Mouse (Mus musculus): ENCODE data around the gene Grpel1.

The Grpel1 gene

DNA sequence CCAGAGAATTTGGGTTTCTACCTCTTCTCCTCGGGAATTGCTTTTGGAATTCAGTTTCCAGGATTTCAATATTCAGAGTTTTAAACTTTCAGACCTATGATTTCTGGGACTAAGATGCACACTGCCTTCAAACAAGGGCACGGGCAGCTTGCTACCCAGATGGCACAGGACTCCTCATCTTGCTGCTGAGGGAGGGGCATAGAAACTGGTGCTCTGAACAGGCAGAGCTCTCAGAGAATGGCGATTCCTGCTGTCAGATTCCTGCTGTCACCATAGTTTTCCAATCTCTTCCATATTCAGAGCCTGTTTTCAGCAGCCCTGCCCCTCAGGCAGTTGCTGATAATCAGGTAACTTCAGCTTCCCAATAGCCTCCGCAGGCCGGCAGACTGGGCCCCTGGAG lies 50.8 kb downstream of the Grpel1 start:
- no peak for DNase-seq

DNA sequence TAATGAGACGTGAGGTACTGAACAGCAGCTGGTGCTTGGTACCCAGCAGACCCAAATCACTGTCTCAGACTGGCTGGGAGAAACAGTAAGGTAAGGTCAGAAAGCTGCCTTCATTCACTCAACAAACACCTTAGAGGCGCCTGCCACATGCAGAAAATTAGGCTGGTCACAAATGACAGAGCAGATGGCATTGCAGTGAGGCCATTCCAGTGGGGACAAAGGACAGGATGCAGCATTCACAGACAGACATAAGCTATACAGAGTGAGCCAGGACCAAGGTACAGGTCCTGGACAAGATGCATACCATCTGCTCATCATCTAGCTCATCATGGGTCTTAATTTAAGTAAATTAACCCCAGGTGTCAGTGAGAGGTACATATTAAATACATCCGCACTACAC lies 52.8 kb downstream of the Grpel1 start:
- no peak for DNase-seq

DNA sequence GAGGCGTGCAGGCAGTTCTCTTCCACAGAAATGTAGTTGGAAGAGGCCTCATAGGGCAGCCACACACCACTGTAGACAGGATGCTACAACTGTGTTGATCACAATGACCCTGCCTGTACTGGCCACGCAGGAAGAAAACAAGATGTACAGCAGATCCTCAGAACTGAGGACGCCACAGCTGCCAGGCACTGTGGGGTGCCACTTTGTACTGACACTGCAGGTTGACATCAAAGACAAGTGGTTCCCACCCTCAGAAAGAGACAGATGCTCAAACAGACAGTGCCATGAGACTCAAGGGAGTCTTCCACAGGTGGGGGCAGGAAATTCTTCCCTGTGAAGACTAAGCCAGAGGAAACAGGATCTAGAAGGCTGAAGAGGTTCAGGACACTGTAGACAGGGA lies 55.0 kb downstream of the Grpel1 start:
- no peak for DNase-seq

DNA sequence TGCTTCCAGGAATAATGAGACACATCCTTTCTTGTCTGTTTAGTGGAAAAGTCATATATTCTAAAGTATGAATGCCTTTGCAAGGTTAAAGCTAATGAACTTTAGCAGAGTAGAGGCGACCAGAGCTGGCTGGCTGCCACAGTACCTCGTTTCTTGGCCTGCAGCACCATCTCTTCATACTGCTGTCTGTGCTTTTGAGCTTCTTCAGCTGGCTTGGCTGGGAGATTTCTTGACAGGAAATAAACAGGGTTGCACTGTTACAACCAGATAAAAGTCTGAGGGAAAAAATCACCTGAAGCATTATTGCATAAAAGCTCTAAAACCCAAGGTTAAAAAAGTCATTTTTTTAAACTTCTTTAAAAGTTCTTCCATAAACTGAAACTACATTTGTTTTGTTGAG lies 58.0 kb downstream of the Grpel1 start:
- no peak for DNase-seq

- DNase-seq = no peak
Observed at GRCm38 (mm10) chr5:36523219-36523703, 58.5 kb downstream of the Grpel1 start.
